In genomic region chr2:150217600-150218362, GRCm38 (mm10) we compare ENCODE assay signal across 8 mouse cellular contexts. TPM values are rescaled to one million over a fixed set of nuclear protein-coding genes. Genes with fewer than 3 reads are reported as not detected.
DNase-seq lines count a peak whose midpoint lies in the region; ATAC-seq and TF ChIP-seq lines count a peak whose summit lies in the region.
"Not testable (repeated sequence)": the region's sequence is repeated elsewhere in the genome, so short reads cannot be mapped to it uniquely, and the experiment has no call there.

TSS of gene Zfp937 (plus strand) at chr2:150218073.

- TF ChIP-seq CTCF in brain, embryonic 14.5 days (IDR thresholded peaks at IDR 0.05; ENCODE audit: borderline replicate concordance, extremely low read depth, insufficient read depth, insufficient read length); kidney, postnatal 0 days (IDR thresholded peaks at IDR 0.05; ENCODE audit: low read depth); midbrain, postnatal 0 days (IDR thresholded peaks at IDR 0.05): not testable (repeated sequence)

- H3K27me3 ChIP-seq in forebrain, embryonic 11.5 days (ENCODE audit: control insufficient read depth, insufficient read depth, low read length); heart, embryonic 14.5 days (ENCODE audit: control insufficient read depth, insufficient read depth, low read length); kidney, postnatal 0 days (ENCODE audit: insufficient read depth, low read length); midbrain, postnatal 0 days (ENCODE audit: insufficient read depth, low read length): not testable (repeated sequence)

- H3K9ac ChIP-seq in forebrain, embryonic 11.5 days (ENCODE audit: low read length) = peak within 1 kb of the TSS; percentile 53
- H3K9ac ChIP-seq in heart, embryonic 14.5 days (ENCODE audit: low read length) = peak within 1 kb of the TSS; percentile 48
- H3K9ac ChIP-seq in kidney, postnatal 0 days (ENCODE audit: low read depth, low read length) = peak within 1 kb of the TSS; percentile 46; the same call in 1 of the 2 replicates
- H3K9ac ChIP-seq in midbrain, postnatal 0 days (replicated peaks; ENCODE audit: low read length, poor library complexity, severe bottlenecking) = not testable (repeated sequence)

- H3K4me1 ChIP-seq in forebrain, embryonic 11.5 days (replicated peaks; ENCODE audit: control insufficient read depth, insufficient read depth, low read length); heart, embryonic 14.5 days (ENCODE audit: control insufficient read depth in 2 of 2, insufficient read depth in 2 of 2, low read length in 2 of 2); kidney, postnatal 0 days (replicated peaks; ENCODE audit: insufficient read depth, low read length); midbrain, postnatal 0 days (ENCODE audit: insufficient read depth, low read length): not testable (repeated sequence)

- peak within 1 kb of the TSS; percentile 40; the same call in 1 of the 2 replicates for H3K4me2 ChIP-seq in forebrain, embryonic 11.5 days (ENCODE audit: low read depth, low read length, severe bottlenecking)
- H3K4me2 ChIP-seq in heart, embryonic 14.5 days (ENCODE audit: low read length) = peak within 1 kb of the TSS; percentile 56
- H3K4me2 ChIP-seq in kidney, postnatal 0 days (ENCODE audit: low read length) = peak within 1 kb of the TSS; percentile 45
- H3K4me2 ChIP-seq in midbrain, postnatal 0 days (ENCODE audit: low read depth, low read length, poor library complexity, severe bottlenecking) = peak within 1 kb of the TSS; percentile 39

- peak; percentile 100 for ATAC-seq in forebrain, embryonic 11.5 days (replicated peaks; ENCODE audit: low FRiP score)
- ATAC-seq in heart, embryonic 14.5 days (ENCODE audit: insufficient number of reproducible peaks, insufficient read depth, low FRiP score, low read depth) = peak; percentile 99
- ATAC-seq in kidney, postnatal 0 days (replicated peaks; ENCODE audit: low FRiP score, low read depth) = peak; percentile 100
- peak; percentile 99 for ATAC-seq in midbrain, postnatal 0 days (ENCODE audit: low FRiP score)

- DNase-seq in 3134 (ENCODE audit: extremely low read depth, insufficient read length, low spot score) (peak; percentile 59), liver (peak; percentile 17)
- peak; percentile 76 for DNase-seq in brain, embryonic 14.5 days (ENCODE audit: low read depth)
- DNase-seq in forebrain, embryonic 11.5 days (ENCODE audit: low spot score) = peak; percentile 55
- DNase-seq in kidney, postnatal 0 days (ENCODE audit: low spot score) = peak; percentile 67
- DNase-seq in midbrain, postnatal 0 days (ENCODE audit: low spot score) = peak; percentile 51
- peak; percentile 49 for DNase-seq in spleen, postnatal 36 days (ENCODE audit: low spot score in 2 of 2)

- not testable (repeated sequence) for TF ChIP-seq POLR2A in brain, embryonic 14.5 days (IDR thresholded peaks at IDR 0.05; ENCODE audit: borderline replicate concordance, extremely low read depth, insufficient read depth, insufficient read length, poor library complexity, severe bottlenecking)

- not testable (repeated sequence) for H3K27ac ChIP-seq in forebrain, embryonic 11.5 days (ENCODE audit: low read depth, low read length); midbrain, postnatal 0 days (ENCODE audit: low read depth, low read length)
- H3K27ac ChIP-seq in heart, embryonic 14.5 days (replicated peaks in 1 of 2; ENCODE audit: control insufficient read depth in 1 of 2, insufficient read depth in 1 of 2, low read depth in 2 of 2, low read length in 2 of 2) = peak within 1 kb of the TSS; percentile 53 to 54; a peak in 2 of 4 replicates
- H3K27ac ChIP-seq in kidney, postnatal 0 days = peak within 1 kb of the TSS; percentile 62; the same call in 1 of the 2 replicates

- not testable (repeated sequence) for H3K9me3 ChIP-seq in forebrain, embryonic 11.5 days (ENCODE audit: control insufficient read depth, low read length); heart, embryonic 14.5 days (ENCODE audit: control insufficient read depth, low read length); kidney, postnatal 0 days (replicated peaks; ENCODE audit: low read length); midbrain, postnatal 0 days (ENCODE audit: low read length)

- not testable (repeated sequence) for H3K36me3 ChIP-seq in forebrain, embryonic 11.5 days (ENCODE audit: control insufficient read depth, insufficient read depth, low read length); heart, embryonic 14.5 days (ENCODE audit: control insufficient read depth, insufficient read depth, low read length); kidney, postnatal 0 days (ENCODE audit: insufficient read depth, low read length); midbrain, postnatal 0 days (ENCODE audit: insufficient read depth, low read length)

- peak within 1 kb of the TSS; percentile 32 for H3K4me3 ChIP-seq in forebrain, embryonic 11.5 days (ENCODE audit: low read depth, low read length)
- H3K4me3 ChIP-seq in heart, embryonic 14.5 days (ENCODE audit: control insufficient read depth in 1 of 2, insufficient read depth in 1 of 2, low read depth in 1 of 2, low read length in 2 of 2) = peak within 1 kb of the TSS; percentile 42 to 62
- peak within 1 kb of the TSS; percentile 35 for H3K4me3 ChIP-seq in kidney, postnatal 0 days (replicated peaks; ENCODE audit: low read depth, low read length)
- peak within 1 kb of the TSS; percentile 37 for H3K4me3 ChIP-seq in midbrain, postnatal 0 days (ENCODE audit: low read depth, low read length)

- WGBS in forebrain, embryonic 11.5 days = 3% methylated on average over 14 of the region's 15 CpGs
- WGBS in heart, embryonic 14.5 days = under 1% methylated on average over 15 of the region's 15 CpGs
- under 1% methylated on average over 15 of the region's 15 CpGs for WGBS in kidney, postnatal 0 days
- 1% methylated on average over 15 of the region's 15 CpGs for WGBS in midbrain, postnatal 0 days

RNA-seq across cellular contexts. Expression of gene Zfp937, which starts in this region (rescaled TPM):
- 2.2 and 3.5 TPM in 2 replicates for polyA plus RNA-seq in brain, embryonic 14.5 days (2012; rRNA removed)
- polyA plus RNA-seq in forebrain, embryonic 11.5 days (2014; fragmentation: Nextera tagmentation; extraction: Ambion mirVana) = 10.3 and 10.4 TPM in 2 replicates
- polyA plus RNA-seq in heart, embryonic 14.5 days (2014; fragmentation: Nextera tagmentation; extraction: Ambion mirVana) = 3.7 and 3.9 TPM in 2 replicates
- polyA plus RNA-seq in kidney, postnatal 0 days (2015; fragmentation: Nextera tagmentation; extraction: Ambion mirVana) = 7.5 and 8.8 TPM in 2 replicates
- 3.0 and 4.3 TPM in 2 replicates for total RNA-seq in midbrain, postnatal 0 days (2014; rRNA removed)
- 6.5 and 6.7 TPM in 2 replicates for polyA plus RNA-seq in midbrain, postnatal 0 days (2015; fragmentation: Nextera tagmentation; extraction: Ambion mirVana)

Comparison
In these comparisons a context has a peak if more than half of its experiments do, and no peak if none do; other contexts are left out.
1. DNase-seq: peak in every context shown above with its lines; median percentile 76 in brain, embryonic 14.5 days; 67 in kidney, postnatal 0 days; 59 in 3134; 55 in forebrain, embryonic 11.5 days; 51 in midbrain, postnatal 0 days; 49 in spleen, postnatal 36 days; 17 in liver.